Mouse (Mus musculus): ENCODE data around the gene Coa4. TPM values are rescaled to one million over a fixed set of nuclear protein-coding genes. Genes with fewer than 3 reads are reported as not detected.

The Coa4 gene
- polyA plus RNA-seq, 2 experiments, result 9.4 to 13.9 TPM

DNA sequence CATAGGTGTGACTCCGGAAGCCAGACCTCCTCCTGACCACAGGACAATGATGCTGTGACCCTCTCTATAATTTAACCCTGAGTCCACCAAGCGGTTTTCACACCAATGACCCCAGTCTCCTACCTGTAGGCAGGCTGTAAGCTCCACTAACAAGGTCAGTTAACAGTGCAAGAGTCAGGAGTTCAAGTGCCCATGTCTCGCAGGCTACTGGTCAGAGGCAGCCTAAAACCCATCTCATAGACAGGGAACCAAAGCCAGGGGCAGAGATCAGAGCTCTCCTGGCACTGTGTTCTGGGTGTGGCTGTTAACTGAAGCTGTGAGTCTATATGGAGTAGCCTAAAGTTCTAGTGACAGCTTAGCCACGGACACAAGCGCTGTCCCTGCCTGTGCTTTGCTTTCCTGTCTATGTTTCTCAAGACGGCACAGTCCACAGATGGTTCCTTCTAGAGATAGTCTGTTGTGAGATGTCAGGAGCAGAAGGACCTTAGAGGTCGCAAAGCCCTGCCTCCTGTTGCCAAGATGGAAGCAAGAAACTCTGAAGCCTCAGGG, 34.4 kb upstream of the Coa4 start:
- peaks cover 15 to 29% of the 10 kb centered on the region in 2 experiments for H3K4me1 ChIP-seq (replicated peaks; ENCODE audit: control insufficient read depth in 2 of 2, insufficient read depth in 2 of 2, low read length in 1 of 2)

GRCm38 (mm10) chr7:100503076-100503475, 33.8 kb upstream of the Coa4 start:
- H3K27ac ChIP-seq, result peak overlapping the region; percentile 62
- H3K36me3 ChIP-seq (replicated peaks; ENCODE audit: control insufficient read depth, insufficient read depth, low read depth), result peaks cover 24% of the 10 kb centered on the region
- ATAC-seq (ENCODE audit: insufficient read depth) (peak; percentile 19), DNase-seq (ENCODE audit: low read depth in 3 of 3, low spot score in 3 of 3) (no peak)
- TF ChIP-seq EP300 (IDR thresholded peaks at IDR 0.05; ENCODE audit: low read depth), result no peak
- no peak for TF ChIP-seq CTCF (IDR thresholded peaks at IDR 0.05; ENCODE audit: low read depth)
- no peaks in the 10 kb centered on the region for H3K27me3 ChIP-seq (ENCODE audit: control insufficient read depth, insufficient read depth, low read length)
- no peaks in the 10 kb centered on the region for H3K9me3 ChIP-seq (ENCODE audit: control insufficient read depth, low read length)
- no peak overlapping the region for H3K4me3 ChIP-seq (ENCODE audit: insufficient read depth in 1 of 2, low read depth in 2 of 2, low read length in 2 of 2)
- peaks cover 15 to 29% of the 10 kb centered on the region in 2 experiments for H3K4me1 ChIP-seq (replicated peaks; ENCODE audit: control insufficient read depth in 2 of 2, insufficient read depth in 2 of 2, low read length in 1 of 2)
- no peak overlapping the region for H3K9ac ChIP-seq (replicated peaks)
- H3K4me2 ChIP-seq (ENCODE audit: low read depth), result no peak overlapping the region
- 31% methylated on average over 5 of the region's 5 CpGs for WGBS (ENCODE audit: insufficient replicate concordance)

More for the DNA sequence above, 34.4 kb upstream of the Coa4 start:
- H3K27me3 ChIP-seq (ENCODE audit: control insufficient read depth, insufficient read depth, low read length), result no peaks in the 10 kb centered on the region
- 45% methylated on average over 7 of the region's 7 CpGs for WGBS (ENCODE audit: insufficient replicate concordance)
- no peaks in the 10 kb centered on the region for H3K9me3 ChIP-seq (ENCODE audit: control insufficient read depth, low read length)
- peak; percentile 27 for ATAC-seq (ENCODE audit: insufficient read depth)
- H3K4me2 ChIP-seq (ENCODE audit: low read depth), result no peak overlapping the region
- peaks cover 30% of the 10 kb centered on the region for H3K36me3 ChIP-seq (replicated peaks; ENCODE audit: control insufficient read depth, insufficient read depth, low read depth)
- no peak overlapping the region for H3K4me3 ChIP-seq (ENCODE audit: insufficient read depth in 1 of 2, low read depth in 2 of 2, low read length in 2 of 2)
- DNase-seq (ENCODE audit: low read depth in 3 of 3, low spot score in 3 of 3), result no peak
- H3K9ac ChIP-seq (replicated peaks), result no peak overlapping the region
- TF ChIP-seq EP300 (IDR thresholded peaks at IDR 0.05; ENCODE audit: low read depth), result 0 out of 2 replicates have a peak, but pooled peaks have one; percentile 4
- no peak for TF ChIP-seq CTCF (IDR thresholded peaks at IDR 0.05; ENCODE audit: low read depth)
- H3K27ac ChIP-seq, result peak overlapping the region; percentile 62

GRCm38 (mm10) chr7:100504740-100505487, 32.0 kb upstream of the Coa4 start:
- DNase-seq (ENCODE audit: low read depth in 3 of 3, low spot score in 3 of 3), result no peak
- peaks cover 5% of the 10 kb centered on the region for H3K36me3 ChIP-seq (replicated peaks; ENCODE audit: control insufficient read depth, insufficient read depth, low read depth)
- H3K27me3 ChIP-seq (ENCODE audit: control insufficient read depth, insufficient read depth, low read length), result no peaks in the 10 kb centered on the region
- no peak for ATAC-seq (ENCODE audit: insufficient read depth)
- peaks cover 15 to 29% of the 10 kb centered on the region in 2 experiments for H3K4me1 ChIP-seq (replicated peaks; ENCODE audit: control insufficient read depth in 2 of 2, insufficient read depth in 2 of 2, low read length in 1 of 2)
- H3K4me2 ChIP-seq (ENCODE audit: low read depth), result no peak overlapping the region
- no peaks in the 10 kb centered on the region for H3K9me3 ChIP-seq (ENCODE audit: control insufficient read depth, low read length)
- H3K4me3 ChIP-seq (ENCODE audit: insufficient read depth in 1 of 2, low read depth in 2 of 2, low read length in 2 of 2), result no peak overlapping the region
- no peak for TF ChIP-seq CTCF (IDR thresholded peaks at IDR 0.05; ENCODE audit: low read depth)
- TF ChIP-seq EP300 (IDR thresholded peaks at IDR 0.05; ENCODE audit: low read depth), result no peak
- H3K9ac ChIP-seq (replicated peaks), result no peak overlapping the region
- 70% methylated on average over 13 of the region's 13 CpGs for WGBS (ENCODE audit: insufficient replicate concordance)
- no peak overlapping the region for H3K27ac ChIP-seq

DNA sequence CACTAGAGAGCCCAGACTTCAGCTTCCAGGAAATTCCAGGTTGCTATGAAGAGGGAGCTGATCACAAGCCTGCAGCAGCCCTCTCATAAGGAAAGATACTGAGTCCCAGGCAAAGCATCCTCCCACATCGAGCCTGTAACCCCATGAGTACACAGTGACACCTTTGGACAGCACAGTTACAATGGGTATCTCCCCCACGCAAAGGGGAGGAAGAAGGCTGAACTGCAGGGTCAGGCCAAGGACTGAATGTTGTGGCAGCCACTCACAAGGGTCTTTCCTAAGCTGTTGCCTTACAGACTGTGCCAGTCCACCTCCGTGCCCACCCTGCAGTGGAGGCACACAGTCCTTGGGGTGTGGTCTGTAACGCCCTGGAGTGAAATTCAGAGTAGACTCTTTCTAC, 30.4 kb upstream of the Coa4 start:
- H3K4me1 ChIP-seq (replicated peaks; ENCODE audit: control insufficient read depth in 2 of 2, insufficient read depth in 2 of 2, low read length in 1 of 2), result peaks cover 15 to 21% of the 10 kb centered on the region in 2 experiments
- H3K36me3 ChIP-seq (replicated peaks; ENCODE audit: control insufficient read depth, insufficient read depth, low read depth), result no peaks in the 10 kb centered on the region
- H3K4me2 ChIP-seq (ENCODE audit: low read depth), result no peak overlapping the region
- no peak for TF ChIP-seq EP300 (IDR thresholded peaks at IDR 0.05; ENCODE audit: low read depth)
- 0 out of 2 replicates have a peak, but pooled peaks have one; percentile 14 for TF ChIP-seq CTCF (IDR thresholded peaks at IDR 0.05; ENCODE audit: low read depth)
- no peak for DNase-seq (ENCODE audit: low read depth in 3 of 3, low spot score in 3 of 3)
- no peak overlapping the region for H3K9ac ChIP-seq (replicated peaks)
- H3K9me3 ChIP-seq (ENCODE audit: control insufficient read depth, low read length), result no peaks in the 10 kb centered on the region
- no peak for ATAC-seq (ENCODE audit: insufficient read depth)
- H3K4me3 ChIP-seq (ENCODE audit: insufficient read depth in 1 of 2, low read depth in 2 of 2, low read length in 2 of 2), result no peak overlapping the region
- WGBS (ENCODE audit: insufficient replicate concordance), result 62% methylated on average over 4 of the region's 4 CpGs
- no peak overlapping the region for H3K27ac ChIP-seq
- H3K27me3 ChIP-seq (ENCODE audit: control insufficient read depth, insufficient read depth, low read length), result no peaks in the 10 kb centered on the region; the same call in 1 of the 2 replicates

DNA sequence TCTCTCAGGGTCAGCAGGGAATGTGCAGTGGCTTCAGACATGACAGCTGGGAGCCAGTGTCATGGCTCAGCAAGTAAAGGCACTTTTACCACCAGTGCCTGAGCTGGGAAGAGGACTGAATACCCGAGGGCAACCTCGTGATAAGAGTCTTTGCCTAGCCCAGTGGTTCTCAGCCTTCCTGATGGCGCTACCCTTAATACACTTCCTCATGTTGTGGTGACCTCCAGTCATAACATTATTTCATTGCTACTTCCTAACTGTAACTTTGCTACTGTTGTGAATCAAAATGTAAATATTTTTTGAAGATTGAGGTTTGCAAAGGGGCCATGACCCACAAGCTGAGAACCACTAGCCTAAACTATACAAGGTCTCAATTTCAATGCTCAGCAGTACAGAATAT, 28.2 kb upstream of the Coa4 start:
- H3K36me3 ChIP-seq (replicated peaks; ENCODE audit: control insufficient read depth, insufficient read depth, low read depth), result no peaks in the 10 kb centered on the region
- H3K4me2 ChIP-seq (ENCODE audit: low read depth), result no peak overlapping the region
- WGBS (ENCODE audit: insufficient replicate concordance), result 17% methylated on average over 3 of the region's 3 CpGs
- no peaks in the 10 kb centered on the region for H3K9me3 ChIP-seq (ENCODE audit: control insufficient read depth, low read length)
- DNase-seq (ENCODE audit: low read depth in 3 of 3, low spot score in 3 of 3) (no peak), ATAC-seq (ENCODE audit: insufficient read depth) (no peak)
- no peak overlapping the region for H3K27ac ChIP-seq
- H3K4me1 ChIP-seq (replicated peaks; ENCODE audit: control insufficient read depth in 2 of 2, insufficient read depth in 2 of 2, low read length in 1 of 2), result peaks cover 0 to 2% of the 10 kb centered on the region in 2 experiments; a peak in 1 of 4 replicates
- no peak overlapping the region for H3K4me3 ChIP-seq (ENCODE audit: insufficient read depth in 1 of 2, low read depth in 2 of 2, low read length in 2 of 2)
- TF ChIP-seq CTCF (IDR thresholded peaks at IDR 0.05; ENCODE audit: low read depth), result no peak
- no peak for TF ChIP-seq EP300 (IDR thresholded peaks at IDR 0.05; ENCODE audit: low read depth)
- no peak overlapping the region for H3K9ac ChIP-seq (replicated peaks)
- no peaks in the 10 kb centered on the region; the same call in 1 of the 2 replicates for H3K27me3 ChIP-seq (ENCODE audit: control insufficient read depth, insufficient read depth, low read length)
